Mouse (Mus musculus) cortical plate, adult 2 months (tissue): Measurements from ENCODE around the gene Ghdc. TPM values are rescaled to one million over a fixed set of nuclear protein-coding genes. Genes with fewer than 3 reads are reported as not detected.

ENCODE experiments used
- H3K27ac ChIP-seq: fragments of 200-500 bp; 2 replicates; pipeline ENCODE4 v1.5.1; 2012; ENCODE audit warnings: low read length, control low read depth, inconsistent platforms; ENCODE audit not compliant: insufficient read depth
- H3K4me1 ChIP-seq: fragments of 200-500 bp; 2 replicates; pipeline ENCODE4 v1.6.1; 2011; ENCODE audit warnings: low read length; ENCODE audit not compliant: control insufficient read depth, insufficient read depth
- H3K4me3 ChIP-seq: fragments of 200-500 bp; 2 replicates; pipeline ENCODE4 v1.5.1; 2011; ENCODE audit warnings: mild to moderate bottlenecking, low read length, control low read depth; ENCODE audit not compliant: insufficient read depth
- CTCF ChIP-seq: fragments of 200-500 bp; IDR thresholded peaks from 2 replicates; pipeline ENCODE4 v1.5.1; 2011; ENCODE audit warnings: mild to moderate bottlenecking, control low read depth, low read length; ENCODE audit not compliant: insufficient read depth; ENCODE audit errors: extremely low read depth
- POLR2A ChIP-seq: fragments of 200-500 bp; IDR thresholded peaks from 2 replicates; pipeline ENCODE4 v1.6.1; 2011; ENCODE audit warnings: mild to moderate bottlenecking, low read length, control low read depth; ENCODE audit not compliant: insufficient read depth; ENCODE audit errors: extremely low read depth
- polyA plus RNA-seq: library from polyadenylated mRNA; depleted of rRNA; stranded (reverse); fragments of >200 nt; gene quantifications from 2 replicates; pipeline ENCODE4 v1.2.3, GENCODE M21; 2012; rRNA removed

The Ghdc gene
- polyA plus RNA-seq, 1 experiment = 7.5 TPM

- Histone ChIP-seq H3K4me1 (peaks cover 18% of the 10 kb centered on the region), H3K27ac (no peak overlapping the region)
- TF ChIP-seq CTCF = no peak
- TF ChIP-seq POLR2A = no peak
Observed at GRCm38 (mm10) chr11:100716649-100717048, 54.1 kb downstream of the Ghdc start.

More at GRCm38 (mm10) chr11:100716649-100717048, 54.1 kb downstream of the Ghdc start:
- no peak overlapping the region for H3K4me3 ChIP-seq

Other genes starting within 250 kb of the Ghdc start
- gene Acly, start 243.0 kb downstream of the Ghdc start, polyA plus RNA-seq = 87.1 and 94.6 TPM in 2 replicates
- gene Ttc25, start 225.3 kb downstream of the Ghdc start, polyA plus RNA-seq = 1.8 and 2.0 TPM in 2 replicates
- gene Cnp, start 196.1 kb downstream of the Ghdc start, polyA plus RNA-seq = 396 and 492 TPM in 2 replicates
- 19.6 and 20.9 TPM in 2 replicates for gene Nkiras2, start 151.7 kb downstream of the Ghdc start, polyA plus RNA-seq
- 165 and 175 TPM in 2 replicates for gene Dnajc7, start 150.8 kb downstream of the Ghdc start, polyA plus RNA-seq
- gene Zfp385c, start 78.5 kb downstream of the Ghdc start, polyA plus RNA-seq = 0.17 and 0.62 TPM in 2 replicates
- gene Dhx58, start 66.7 kb downstream of the Ghdc start, polyA plus RNA-seq = 3.3 and 3.7 TPM in 2 replicates
- 64.4 and 65.2 TPM in 2 replicates for gene Kat2a, start 58.5 kb downstream of the Ghdc start, polyA plus RNA-seq
- gene Hspb9, start 57.1 kb downstream of the Ghdc start, polyA plus RNA-seq = 0.19 TPM in 1 of 2 replicates, not detected in the other
- gene Rab5c, start 32.7 kb downstream of the Ghdc start, polyA plus RNA-seq = 196 and 207 TPM in 2 replicates
- 23.4 and 25.4 TPM in 2 replicates for gene Kcnh4, start 11.0 kb downstream of the Ghdc start, polyA plus RNA-seq
- gene Hcrt, start 8.0 kb downstream of the Ghdc start, polyA plus RNA-seq = 0.29 and 0.78 TPM in 2 replicates
- 17.3 and 19.7 TPM in 2 replicates for gene Stat5b, start 79.8 kb upstream of the Ghdc start, polyA plus RNA-seq
- 1.5 and 2.0 TPM in 2 replicates for gene Stat5a, start 88.4 kb upstream of the Ghdc start, polyA plus RNA-seq
- 33.0 and 38.9 TPM in 2 replicates for gene Stat3, start 168.6 kb upstream of the Ghdc start, polyA plus RNA-seq
- 20.0 and 21.1 TPM in 2 replicates for gene Cavin1, start 199.9 kb upstream of the Ghdc start, polyA plus RNA-seq
- 333 and 341 TPM in 2 replicates for gene Atp6v0a1, start 238.5 kb upstream of the Ghdc start, polyA plus RNA-seq